Comparison of ENCODE assay signal across 17 mouse cellular contexts in the genomic region with DNA sequence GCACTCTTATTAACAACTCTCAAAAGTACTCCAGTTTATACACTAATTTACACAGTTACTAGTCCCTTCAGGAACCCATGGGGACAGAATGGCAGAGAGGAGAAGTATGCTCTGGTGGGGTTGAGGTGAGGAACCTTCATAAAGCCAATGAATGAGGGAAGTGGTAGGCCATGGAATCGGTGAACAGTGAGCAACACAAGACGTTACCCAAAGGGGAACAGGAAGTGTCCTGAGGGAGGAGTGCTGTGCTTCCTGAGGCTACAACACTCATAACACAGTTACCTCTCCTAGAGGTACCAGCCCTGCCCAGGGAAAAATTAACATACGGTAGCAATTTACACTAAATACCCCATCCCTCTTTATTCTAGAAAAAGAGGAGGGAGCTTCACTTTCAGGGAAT.
"Had no signal": no experiment of that assay in that cellular context is flagged by ENCODE, and none has a peak within 500 bp of the region (broad histone marks: within the 10 kb centered on the region; RNA-seq: fewer than 3 reads in every experiment).

No protein-coding gene starts in this region.

- H3K4me3 ChIP-seq: midbrain, embryonic 10.5 days; midbrain, embryonic 12.5 days; myocyte; neural tube, embryonic 13.5 days; stomach, embryonic 15.5 days had no signal

- H3K27ac ChIP-seq: liver, embryonic 14.5 days; midbrain, embryonic 10.5 days; midbrain, embryonic 12.5 days; neural tube, embryonic 13.5 days; stomach, embryonic 15.5 days; stomach, postnatal 0 days had no signal

- H3K4me2 ChIP-seq: lung, embryonic 14.5 days; midbrain, embryonic 12.5 days; neural tube, embryonic 13.5 days; stomach, embryonic 15.5 days had no signal

- H3K4me1 ChIP-seq: midbrain, embryonic 10.5 days; midbrain, embryonic 12.5 days; neural tube, embryonic 13.5 days; stomach, embryonic 15.5 days had no signal

- H3K36me3 ChIP-seq: midbrain, embryonic 10.5 days; midbrain, embryonic 12.5 days; neural tube, embryonic 13.5 days; stomach, embryonic 15.5 days had no signal

- H3K9ac ChIP-seq: liver, embryonic 14.5 days; lung, embryonic 14.5 days; midbrain, embryonic 12.5 days; neural tube, embryonic 13.5 days; stomach, embryonic 15.5 days had no signal

- ATAC-seq: midbrain, embryonic 16.5 days had no signal

- DNase-seq: lung, adult 18-20 months; lung, embryonic 14.5 days; lung, postnatal 10 days; lung, postnatal 4 days; midbrain, embryonic 14.5 days; right cerebral cortex, postnatal 14 days; thymus, adult 2 months; thymus, postnatal 25 days; thymus, postnatal 4 days had no signal

- H3K27me3 ChIP-seq: midbrain, embryonic 12.5 days; neural tube, embryonic 13.5 days; stomach, embryonic 15.5 days had no signal

- H3K9me3 ChIP-seq: midbrain, embryonic 10.5 days; midbrain, embryonic 12.5 days; neural tube, embryonic 13.5 days; stomach, embryonic 15.5 days had no signal
